Mouse (Mus musculus): Measurements from ENCODE around the gene Nat8f3.
A peak's percentile ranks its signal among the peaks of the same experiment; 100 is the strongest.
"Not testable (repeated sequence)": the region's sequence is repeated elsewhere in the genome, so short reads cannot be mapped to it uniquely, and the experiment has no call there.

The Nat8f3 gene

DNA sequence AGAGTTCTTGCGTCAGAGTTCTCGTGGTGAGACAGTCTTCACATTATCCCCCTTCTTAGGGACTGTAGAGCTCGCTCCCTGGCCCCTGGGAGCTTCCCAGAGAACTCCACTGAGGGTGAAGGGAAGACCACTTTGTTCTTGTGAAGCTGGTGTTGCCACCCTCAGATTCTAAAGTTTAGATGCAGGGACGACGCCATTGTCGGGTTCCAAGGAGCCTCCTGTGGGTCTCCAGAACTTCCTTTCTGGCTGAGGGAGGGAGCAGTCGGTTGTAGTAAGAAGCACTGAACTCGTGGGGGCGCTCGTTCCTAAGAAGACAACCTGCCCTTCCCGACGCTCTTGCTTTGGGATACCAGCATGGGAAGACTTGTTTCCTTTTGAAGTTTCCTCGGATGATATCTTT lies at the start of gene Nat8f3:
TSS of gene Nat8f3 (minus strand) at position 223 of the 400 bp plus-strand sequence.
- DNase-seq (ENCODE audit: low spot score in 2 of 2) = peak; percentile 23 to 29

DNA sequence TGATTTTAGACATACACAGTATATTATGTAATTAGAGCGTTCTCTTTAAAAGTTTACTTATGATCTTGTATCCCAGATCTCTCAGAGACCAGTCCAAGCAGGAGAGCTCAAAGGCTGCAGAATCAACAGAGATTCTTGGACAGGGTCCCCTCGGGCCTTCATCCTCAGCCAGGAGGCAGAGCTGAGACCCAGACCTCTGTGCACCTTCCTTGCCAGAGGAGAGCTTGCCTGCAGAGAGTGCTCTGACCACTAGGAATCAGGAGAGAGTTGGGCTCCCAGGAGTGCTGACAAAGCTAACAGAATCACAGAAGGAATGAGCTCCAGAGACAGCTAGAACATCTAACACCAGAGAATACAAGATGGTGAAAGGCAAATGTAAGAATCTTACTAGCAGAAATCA lies 47.8 kb upstream of the Nat8f3 start:
- no peak for DNase-seq (ENCODE audit: low spot score in 2 of 2)

DNA sequence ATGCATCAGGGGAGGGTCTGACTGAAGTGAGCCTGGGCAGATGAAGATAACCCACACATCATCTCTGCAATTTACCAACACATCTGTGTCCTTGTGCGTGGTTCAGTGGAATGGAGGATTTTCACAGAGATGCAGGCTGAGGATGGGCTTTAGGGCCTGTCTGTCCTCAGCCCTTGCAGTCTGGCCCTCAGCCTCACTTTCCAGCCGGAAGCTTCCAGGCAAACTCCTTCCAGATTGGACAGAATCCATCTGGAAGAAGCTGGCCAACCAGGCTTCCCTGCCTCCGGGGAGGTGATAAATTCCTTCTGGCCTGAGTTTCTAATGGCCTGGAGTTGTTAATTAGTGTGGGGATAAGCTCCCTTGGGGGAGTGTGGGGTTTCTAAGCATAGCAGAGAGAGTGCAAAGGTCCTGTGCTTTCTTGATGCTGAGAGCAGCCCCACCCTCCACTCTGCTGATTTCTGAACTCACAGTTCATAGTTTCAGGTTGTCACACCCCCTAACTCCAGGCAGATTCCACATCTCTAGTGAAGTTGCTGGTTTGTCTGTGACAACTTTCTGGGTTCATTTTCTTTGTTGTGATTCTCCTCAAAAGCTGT lies 45.5 kb upstream of the Nat8f3 start:
- not testable (repeated sequence) for DNase-seq (ENCODE audit: low spot score in 2 of 2)

DNA sequence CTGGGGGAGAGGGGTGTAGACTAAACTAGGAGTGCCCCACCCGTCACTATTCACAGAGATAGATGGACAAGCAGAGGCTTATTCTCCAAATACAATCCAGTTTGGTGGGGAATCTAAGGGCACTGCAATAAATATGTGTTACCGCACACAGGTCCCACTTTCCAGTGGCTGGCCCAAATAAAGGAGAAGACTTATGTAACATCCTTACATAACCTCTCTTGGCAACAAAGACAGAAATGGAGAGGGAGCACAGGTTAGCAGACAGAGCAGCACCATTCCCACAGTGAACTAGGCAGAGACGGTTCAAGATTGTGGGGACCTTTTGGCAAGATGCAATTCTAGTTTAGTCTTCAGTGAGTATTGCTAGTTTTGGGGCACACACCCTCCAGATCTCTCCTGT lies 45.0 kb upstream of the Nat8f3 start:
- not testable (repeated sequence) for DNase-seq (ENCODE audit: low spot score in 2 of 2)

DNA sequence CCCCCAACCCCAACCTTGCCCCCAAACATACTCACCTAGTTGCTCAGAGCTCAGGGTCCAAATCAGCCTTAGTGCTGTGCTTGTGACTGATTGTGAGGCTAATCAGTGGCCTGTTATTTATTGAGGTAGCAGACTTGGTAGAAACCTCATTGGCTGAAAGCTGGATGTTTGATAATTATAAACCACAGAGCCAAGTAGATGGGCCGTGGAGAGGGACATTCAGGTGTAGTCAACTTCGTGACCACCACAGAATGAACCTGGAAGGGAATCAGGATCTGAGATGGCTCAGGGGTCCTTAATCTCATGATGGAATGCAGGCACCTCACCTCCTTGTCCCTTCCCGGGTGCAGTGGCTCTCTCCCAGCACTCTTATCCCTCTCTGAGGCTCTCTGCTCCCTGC lies 44.2 kb upstream of the Nat8f3 start:
- DNase-seq (ENCODE audit: low spot score in 2 of 2) = not testable (repeated sequence)

DNA sequence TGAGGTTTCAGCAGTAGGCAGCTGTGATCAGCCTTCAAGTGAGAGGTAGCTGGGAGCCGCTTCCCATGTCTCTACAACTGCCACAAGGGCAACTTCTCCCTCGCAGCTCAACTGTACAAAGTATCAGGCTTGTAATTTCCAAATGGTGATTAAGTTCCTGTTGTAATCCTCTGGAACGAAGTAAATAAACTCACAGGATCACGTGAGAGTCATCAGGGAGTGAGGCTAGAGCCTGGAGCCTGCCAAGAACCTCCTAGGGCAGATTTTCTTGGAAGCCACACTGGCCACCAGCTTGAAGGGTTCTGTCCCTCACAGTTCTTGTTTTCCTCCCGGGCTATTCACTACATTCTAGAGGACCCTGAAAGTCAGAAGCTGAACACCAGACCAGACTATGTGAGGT lies 37.6 kb upstream of the Nat8f3 start:
- DNase-seq (ENCODE audit: low spot score in 2 of 2) = not testable (repeated sequence)

DNA sequence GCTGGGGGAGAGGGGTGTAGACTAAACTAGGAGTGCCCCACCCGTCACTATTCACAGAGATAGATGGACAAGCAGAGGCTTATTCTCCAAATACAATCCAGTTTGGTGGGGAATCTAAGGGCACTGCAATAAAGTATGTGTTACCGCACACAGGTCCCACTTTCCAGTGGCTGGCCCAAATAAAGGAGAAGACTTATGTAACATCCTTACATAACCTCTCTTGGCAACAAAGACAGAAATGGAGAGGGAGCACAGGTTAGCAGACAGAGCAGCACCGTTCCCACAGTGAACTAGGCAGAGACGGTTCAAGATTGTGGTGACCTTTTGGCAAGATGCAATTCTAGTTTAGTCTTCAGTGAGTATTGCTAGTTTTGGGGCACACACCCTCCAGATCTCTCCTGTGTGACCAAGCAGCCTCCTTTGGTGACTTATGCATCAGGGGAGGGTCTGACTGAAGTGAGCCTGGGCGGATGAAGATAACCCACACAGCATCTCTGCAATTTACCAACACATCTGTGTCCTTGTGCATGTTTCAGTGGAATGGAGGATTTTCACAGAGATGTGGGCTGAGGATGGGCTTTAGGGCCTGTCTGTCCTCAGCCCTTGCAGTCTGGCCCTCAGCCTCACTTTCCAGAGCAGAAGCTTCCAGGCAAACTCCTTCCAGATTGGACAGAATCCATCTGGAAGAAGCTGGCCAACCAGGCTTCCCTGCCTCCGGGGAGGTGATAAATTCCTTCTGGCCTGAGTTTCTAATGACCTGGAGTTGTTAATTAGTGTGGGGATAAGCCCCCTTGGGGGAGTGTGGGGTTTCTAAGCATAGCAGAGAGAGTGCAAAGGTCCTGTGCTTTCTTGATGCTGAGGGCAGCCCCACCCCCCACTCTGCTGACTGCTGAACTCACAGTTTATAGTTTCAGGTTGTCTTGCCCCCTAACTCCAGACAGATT lies 2.2 kb downstream of the Nat8f3 start:
- DNase-seq (ENCODE audit: low spot score in 2 of 2) = not testable (repeated sequence)

DNA sequence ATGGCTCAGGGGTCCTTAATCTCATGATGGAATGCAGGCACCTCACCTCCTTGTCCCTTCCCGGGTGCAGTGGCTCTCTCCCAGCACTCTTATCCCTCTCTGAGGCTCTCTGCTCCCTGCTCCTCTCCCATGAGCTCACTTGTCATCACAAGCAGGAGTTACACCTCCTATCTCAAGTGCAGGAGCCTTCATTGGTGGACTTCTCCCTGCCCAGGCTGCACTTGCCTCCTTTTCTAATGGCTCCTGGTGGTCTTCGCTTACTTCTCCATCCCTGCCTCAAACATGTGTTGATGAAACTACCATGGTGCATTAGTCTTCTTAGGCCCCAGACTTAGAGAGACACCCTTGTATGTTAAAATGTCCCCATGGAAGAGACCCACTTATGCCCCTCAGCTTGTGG lies 2.9 kb downstream of the Nat8f3 start:
- DNase-seq (ENCODE audit: low spot score in 2 of 2) = not testable (repeated sequence)

DNA sequence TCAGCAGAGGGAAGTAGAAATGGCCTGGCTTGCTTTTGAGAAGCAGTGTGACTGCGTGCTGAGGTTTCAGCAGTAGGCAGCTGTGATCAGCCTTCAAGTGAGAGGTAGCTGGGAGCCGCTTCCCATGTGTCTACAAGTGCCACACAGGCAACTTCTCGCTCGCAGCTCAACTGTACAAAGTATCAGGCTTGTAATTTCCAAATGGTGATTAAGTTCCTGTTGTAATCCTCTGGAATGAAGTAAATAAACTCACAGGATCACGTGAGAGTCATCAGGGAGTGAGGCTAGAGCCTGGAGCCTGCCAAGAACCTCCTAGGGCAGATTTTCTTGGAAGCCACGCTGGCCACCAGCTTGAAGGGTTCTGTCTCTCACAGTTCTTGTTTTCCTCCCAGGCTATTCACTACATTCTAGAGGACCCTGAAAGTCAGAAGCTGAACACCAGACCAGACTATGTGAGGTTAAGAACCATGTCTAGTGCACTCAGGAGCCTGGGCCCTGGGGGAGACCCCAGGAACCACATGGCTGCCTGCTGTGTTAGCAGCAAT lies 9.8 kb downstream of the Nat8f3 start:
- not testable (repeated sequence) for DNase-seq (ENCODE audit: low spot score in 2 of 2)

DNA sequence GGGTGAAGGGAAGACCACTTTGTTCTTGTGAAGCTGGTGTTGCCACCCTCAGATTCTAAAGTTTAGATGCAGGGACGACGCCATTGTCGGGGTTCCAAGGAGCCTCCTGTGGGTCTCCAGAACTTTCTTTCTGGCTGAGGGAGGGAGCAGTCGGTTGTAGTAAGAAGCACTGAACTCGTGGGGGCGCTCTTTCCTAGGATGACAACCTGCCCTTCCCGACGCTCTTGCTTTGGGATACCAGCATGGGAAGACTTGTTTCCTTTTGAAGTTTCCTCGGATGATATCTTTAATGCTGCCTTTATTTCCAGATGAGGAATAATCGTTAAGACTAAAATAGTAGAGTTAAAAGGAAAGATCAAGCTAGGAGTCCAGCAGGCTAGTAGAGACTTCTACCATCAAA lies 52.4 kb downstream of the Nat8f3 start, which contains the start of gene Nat8f7:
TSS of gene Nat8f7 (minus strand) at position 101 of the 400 bp plus-strand sequence.
- DNase-seq (ENCODE audit: low spot score in 2 of 2) = not testable (repeated sequence)

DNA sequence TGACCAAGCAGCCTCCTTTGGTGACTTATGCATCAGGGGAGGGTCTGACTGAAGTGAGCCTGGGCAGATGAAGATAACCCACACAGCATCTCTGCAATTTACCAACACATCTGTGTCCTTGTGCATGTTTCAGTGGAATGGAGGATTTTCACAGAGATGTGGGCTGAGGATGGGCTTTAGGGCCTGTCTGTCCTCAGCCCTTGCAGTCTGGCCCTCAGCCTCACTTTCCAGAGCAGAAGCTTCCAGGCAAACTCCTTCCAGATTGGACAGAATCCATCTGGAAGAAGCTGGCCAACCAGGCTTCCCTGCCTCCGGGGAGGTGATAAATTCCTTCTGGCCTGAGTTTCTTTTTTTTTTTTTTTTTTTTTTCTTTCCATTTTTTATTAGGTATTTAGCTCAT lies 55.9 kb downstream of the Nat8f3 start:
- DNase-seq (ENCODE audit: low spot score in 2 of 2) = not testable (repeated sequence)

DNA sequence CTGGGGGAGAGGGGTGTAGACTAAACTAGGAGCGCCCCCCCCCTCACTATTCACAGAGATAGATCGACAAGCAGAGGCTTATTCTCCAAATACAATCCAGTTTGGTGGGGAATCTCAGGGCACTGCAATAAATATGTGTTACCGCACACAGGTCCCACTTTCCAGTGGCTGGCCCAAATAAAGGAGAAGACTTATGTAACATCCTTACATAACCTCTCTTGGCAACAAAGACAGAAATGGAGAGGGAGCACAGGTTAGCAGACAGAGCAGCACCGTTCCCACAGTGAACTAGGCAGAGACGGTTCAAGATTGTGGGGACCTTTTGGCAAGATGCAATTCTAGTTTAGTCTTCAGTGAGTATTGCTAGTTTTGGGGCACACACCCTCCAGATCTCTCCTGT lies 56.3 kb downstream of the Nat8f3 start:
- DNase-seq (ENCODE audit: low spot score in 2 of 2) = not testable (repeated sequence)

DNA sequence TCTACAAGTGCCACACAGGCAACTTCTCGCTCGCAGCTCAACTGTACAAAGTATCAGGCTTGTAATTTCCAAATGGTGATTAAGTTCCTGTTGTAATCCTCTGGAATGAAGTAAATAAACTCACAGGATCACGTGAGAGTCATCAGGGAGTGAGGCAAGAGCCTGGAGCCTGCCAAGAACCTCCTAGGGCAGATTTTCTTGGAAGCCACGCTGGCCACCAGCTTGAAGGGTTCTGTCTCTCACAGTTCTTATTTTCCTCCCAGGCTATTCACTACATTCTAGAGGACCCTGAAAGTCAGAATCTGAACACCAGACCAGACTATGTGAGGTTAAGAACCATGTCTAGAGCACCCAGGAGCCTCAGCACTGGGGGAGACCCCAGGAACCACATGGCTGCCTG lies 63.6 kb downstream of the Nat8f3 start:
- not testable (repeated sequence) for DNase-seq (ENCODE audit: low spot score in 2 of 2)
